16 mouse cellular contexts compared by ENCODE assay signal in the genomic region with DNA sequence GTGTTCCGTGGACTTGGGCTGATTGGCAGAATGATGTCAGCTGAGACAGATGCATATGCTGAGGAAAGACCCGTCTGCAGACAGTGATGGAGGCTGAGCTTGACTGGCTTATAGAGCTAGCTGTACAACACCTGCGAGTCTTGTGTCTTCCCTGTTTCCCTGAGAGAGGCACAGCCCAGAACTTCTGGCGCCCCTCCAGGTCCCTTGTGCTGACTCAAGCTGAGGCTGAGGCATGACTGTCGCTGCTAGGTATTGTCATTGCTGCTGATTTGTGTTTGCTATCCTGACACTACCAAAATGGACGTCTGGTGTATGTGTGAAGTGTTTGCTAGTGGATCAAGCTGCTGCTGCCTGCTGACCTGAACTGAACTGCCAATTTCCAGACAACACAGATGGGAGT. TPM values are rescaled to one million over a fixed set of nuclear protein-coding genes. Genes with fewer than 3 reads are reported as not detected.
DNase-seq lines count a peak whose midpoint lies in the region; ATAC-seq lines count a peak whose summit lies in the region.
"Had no signal": no experiment of that assay in that cellular context is flagged by ENCODE, and none has a peak within 500 bp of the region (broad histone marks: within the 10 kb centered on the region; RNA-seq: fewer than 3 reads in every experiment).

No protein-coding gene starts in this region.

- ATAC-seq in kidney, embryonic 16.5 days (ENCODE audit: low FRiP score, low TSS enrichment) = no peak
- ATAC-seq: midbrain, embryonic 16.5 days; Patski had no signal

- no peaks in the 10 kb centered on the region for H3K4me1 ChIP-seq in kidney, embryonic 16.5 days (ENCODE audit: insufficient read depth, low read length)
- H3K4me1 ChIP-seq in heart, embryonic 10.5 days = no peaks in the 10 kb centered on the region
- H3K4me1 ChIP-seq: stomach, embryonic 15.5 days had no signal

- DNase-seq in adrenal gland, adult 2 months = peak; percentile 70
- DNase-seq in adrenal gland, postnatal 4 days (ENCODE audit: low spot score in 2 of 2) = no peak
- peak; percentile 36 for DNase-seq in kidney, postnatal 10 days
- DNase-seq in right cerebral cortex, postnatal 4 days = peak; percentile 11
- no peak for DNase-seq in right cerebral cortex, postnatal 36 days (ENCODE audit: low spot score in 2 of 2)
- DNase-seq in heart, embryonic 10.5 days (ENCODE audit: low spot score) = no peak
- DNase-seq in frontal cortex, postnatal 25 days (ENCODE audit: low spot score in 2 of 2) = no peak
- DNase-seq: cerebellum, adult 9-10 months; kidney, adult 18-20 months; lung, adult 18-20 months; thymus, postnatal 14 days had no signal

- H3K9me3 ChIP-seq in kidney, embryonic 16.5 days (ENCODE audit: low read length) = no peaks in the 10 kb centered on the region
- H3K9me3 ChIP-seq in heart, embryonic 10.5 days = no peaks in the 10 kb centered on the region
- H3K9me3 ChIP-seq: stomach, embryonic 15.5 days had no signal

- no peak overlapping the region for H3K4me3 ChIP-seq in kidney, embryonic 16.5 days (ENCODE audit: low read length)
- no peak overlapping the region for H3K4me3 ChIP-seq in heart, embryonic 10.5 days
- H3K4me3 ChIP-seq: stomach, embryonic 15.5 days had no signal

- H3K27me3 ChIP-seq in kidney, embryonic 16.5 days (ENCODE audit: insufficient read depth, low read length) = no peaks in the 10 kb centered on the region
- no peaks in the 10 kb centered on the region for H3K27me3 ChIP-seq in heart, embryonic 10.5 days (ENCODE audit: insufficient read depth, poor library complexity, severe bottlenecking)
- H3K27me3 ChIP-seq: CH12.LX; Patski; stomach, embryonic 15.5 days had no signal

- 66% methylated on average over 6 of the region's 6 CpGs for WGBS in kidney, embryonic 16.5 days
- WGBS in heart, embryonic 10.5 days = 73% methylated on average over 6 of the region's 6 CpGs

- no peaks in the 10 kb centered on the region for H3K36me3 ChIP-seq in kidney, embryonic 16.5 days (ENCODE audit: insufficient read depth, low read length)
- H3K36me3 ChIP-seq in heart, embryonic 10.5 days = no peaks in the 10 kb centered on the region
- H3K36me3 ChIP-seq: stomach, embryonic 15.5 days had no signal

- no peak overlapping the region for H3K4me2 ChIP-seq in kidney, embryonic 16.5 days (replicated peaks; ENCODE audit: low read depth, low read length)
- H3K4me2 ChIP-seq: stomach, embryonic 15.5 days had no signal

- H3K27ac ChIP-seq in kidney, embryonic 16.5 days (ENCODE audit: low read length) = no peak overlapping the region
- H3K27ac ChIP-seq in heart, embryonic 10.5 days = no peak overlapping the region
- H3K27ac ChIP-seq: stomach, embryonic 15.5 days had no signal

- no peak overlapping the region for H3K9ac ChIP-seq in kidney, embryonic 16.5 days (replicated peaks; ENCODE audit: low read length)
- H3K9ac ChIP-seq: stomach, embryonic 15.5 days had no signal

RNA-seq across cellular contexts. Expression of a gene that starts 27.0 kb away (rescaled TPM):
- 100 to 1,000 TPM in 1 of 2 experiments, 10 to 100 TPM in 1; 90.5 to 177 TPM for total RNA-seq in adrenal gland, adult 2 months (2021)
- polyA plus RNA-seq in adrenal gland, adult 2 months (2012; rRNA removed) = 63.4 and 88.1 TPM in 2 replicates
- 100 to 1,000 TPM in 1 of 2 experiments, 10 to 100 TPM in 1; 99.6 to 107 TPM for total RNA-seq in adrenal gland, postnatal 4 days (2021)
- 69.4 and 77.3 TPM in 2 replicates for polyA plus RNA-seq in kidney, embryonic 16.5 days (2015; fragmentation: Nextera tagmentation; extraction: Ambion mirVana)
- 40.8 and 43.6 TPM in 2 replicates for polyA plus RNA-seq in heart, embryonic 10.5 days (2016; fragmentation: Nextera tagmentation; extraction: Ambion mirVana)

RNA-seq across cellular contexts. Expression of a gene that starts 27.1 kb away (rescaled TPM):
- total RNA-seq in adrenal gland, adult 2 months (2021) = 10 to 100 TPM; 10.3 to 15.5 TPM
- polyA plus RNA-seq in adrenal gland, adult 2 months (2012; rRNA removed) = 2.2 and 5.0 TPM in 2 replicates
- 10 to 100 TPM in 1 of 2 experiments, 1 to 10 TPM in 1; 9.8 to 12.6 TPM for total RNA-seq in adrenal gland, postnatal 4 days (2021)
- polyA plus RNA-seq in kidney, embryonic 16.5 days (2015; fragmentation: Nextera tagmentation; extraction: Ambion mirVana) = 4.6 and 5.8 TPM in 2 replicates
- polyA plus RNA-seq in heart, embryonic 10.5 days (2016; fragmentation: Nextera tagmentation; extraction: Ambion mirVana) = 6.2 and 6.8 TPM in 2 replicates

Comparison
In these comparisons a context has a peak if more than half of its experiments do, and no peak if none do; other contexts are left out.
1. DNase-seq: peak in adrenal gland, adult 2 months (single experiment), kidney, postnatal 10 days (single experiment) and right cerebral cortex, postnatal 4 days (single experiment); none in adrenal gland, postnatal 4 days (0 of 2), right cerebral cortex, postnatal 36 days (0 of 2), heart, embryonic 10.5 days (single experiment) and frontal cortex, postnatal 25 days (0 of 2).